Mouse (Mus musculus): Measurements from ENCODE around the gene Ammecr1. TPM values are rescaled to one million over a fixed set of nuclear protein-coding genes. Genes with fewer than 3 reads are reported as not detected.

Ammecr1 gene
- total RNA-seq, 1 experiment = 10.1 TPM

- no peak for TF ChIP-seq ZC3H11A (IDR thresholded peaks at IDR 0.05; ENCODE audit: borderline replicate concordance, low read depth, low read length)
- no peak for TF ChIP-seq MAFK (IDR thresholded peaks at IDR 0.05; ENCODE audit: insufficient read depth, low read depth, low read length)
- no peak for TF ChIP-seq CHD2 (IDR thresholded peaks at IDR 0.05; ENCODE audit: low read depth, low read length)
- no peak for TF ChIP-seq ZNF384 (IDR thresholded peaks at IDR 0.05; ENCODE audit: low read depth, low read length)
- no peak for TF ChIP-seq HCFC1 (IDR thresholded peaks at IDR 0.05; ENCODE audit: borderline replicate concordance, insufficient read depth, low read length)
- Histone ChIP-seq H3K36me3 (ENCODE audit: control insufficient read depth, insufficient read depth, low read length, poor library complexity, severe bottlenecking) (no peaks in the 10 kb centered on the region), H3K9ac (ENCODE audit: insufficient read depth, low read depth, low read length, poor library complexity, severe bottlenecking) (no peak overlapping the region), H3K4me1 (ENCODE audit: control insufficient read depth in 2 of 2, insufficient read depth in 2 of 2, low read length in 2 of 2, poor library complexity in 1 of 2) (no peaks in the 10 kb centered on the region), H3K4me3 (ENCODE audit: insufficient read depth in 1 of 2, low read depth in 1 of 2, low read length in 2 of 2, poor library complexity in 1 of 2, severe bottlenecking in 1 of 2) (no peak overlapping the region), H3K9me3 (ENCODE audit: control insufficient read depth, insufficient read depth, low read depth, low read length) (no peaks in the 10 kb centered on the region), H3K27ac (ENCODE audit: insufficient read depth, low read depth, low read length, poor library complexity, severe bottlenecking) (no peak overlapping the region)
- no peak for DNase-seq (ENCODE audit: low read depth, low spot score)
- in situ Hi-C loops (cut with MboI; ENCODE audit: low sequenced_read_pairs in 2 of 2, unreplicated experiment in 2 of 2) = no loop called here
Observed at GRCm38 (mm10) chrX:142959674-142960307, 6.7 kb downstream of the Ammecr1 start.

GRCm38 (mm10) chrX:142928430-142928829 is 38.1 kb downstream of the Ammecr1 start:
- no peaks in the 10 kb centered on the region for H3K36me3 ChIP-seq (ENCODE audit: control insufficient read depth, insufficient read depth, low read length, poor library complexity, severe bottlenecking)
- H3K9ac ChIP-seq (ENCODE audit: insufficient read depth, low read depth, low read length, poor library complexity, severe bottlenecking) = no peak overlapping the region
- DNase-seq (ENCODE audit: low read depth, low spot score) = no peak
- H3K4me3 ChIP-seq (ENCODE audit: insufficient read depth in 1 of 2, low read depth in 1 of 2, low read length in 2 of 2, poor library complexity in 1 of 2, severe bottlenecking in 1 of 2) = no peak overlapping the region
- H3K27ac ChIP-seq (ENCODE audit: insufficient read depth, low read depth, low read length, poor library complexity, severe bottlenecking) = no peak overlapping the region
- H3K4me1 ChIP-seq (ENCODE audit: control insufficient read depth in 2 of 2, insufficient read depth in 2 of 2, low read length in 2 of 2, poor library complexity in 1 of 2) = no peaks in the 10 kb centered on the region
- TF ChIP-seq ZC3H11A (IDR thresholded peaks at IDR 0.05; ENCODE audit: borderline replicate concordance, low read depth, low read length) = no peak
- no peak for TF ChIP-seq CHD2 (IDR thresholded peaks at IDR 0.05; ENCODE audit: low read depth, low read length)
- TF ChIP-seq HCFC1 (IDR thresholded peaks at IDR 0.05; ENCODE audit: borderline replicate concordance, insufficient read depth, low read length) = no peak
- TF ChIP-seq MAFK (IDR thresholded peaks at IDR 0.05; ENCODE audit: insufficient read depth, low read depth, low read length) = no peak
- TF ChIP-seq ZNF384 (IDR thresholded peaks at IDR 0.05; ENCODE audit: low read depth, low read length) = no peak
- H3K9me3 ChIP-seq (ENCODE audit: control insufficient read depth, insufficient read depth, low read depth, low read length) = no peaks in the 10 kb centered on the region
- in situ Hi-C loops (cut with MboI; ENCODE audit: low sequenced_read_pairs in 2 of 2, unreplicated experiment in 2 of 2) = no loop called here

GRCm38 (mm10) chrX:142917394-142917793 is 49.1 kb downstream of the Ammecr1 start:
- no peak overlapping the region for H3K4me3 ChIP-seq (ENCODE audit: insufficient read depth in 1 of 2, low read depth in 1 of 2, low read length in 2 of 2, poor library complexity in 1 of 2, severe bottlenecking in 1 of 2)
- no peak for DNase-seq (ENCODE audit: low read depth, low spot score)
- no peaks in the 10 kb centered on the region for H3K36me3 ChIP-seq (ENCODE audit: control insufficient read depth, insufficient read depth, low read length, poor library complexity, severe bottlenecking)
- H3K9ac ChIP-seq (ENCODE audit: insufficient read depth, low read depth, low read length, poor library complexity, severe bottlenecking) = no peak overlapping the region
- peaks cover 0 to 1% of the 10 kb centered on the region in 2 experiments; a peak in 1 of 4 replicates for H3K4me1 ChIP-seq (ENCODE audit: control insufficient read depth in 2 of 2, insufficient read depth in 2 of 2, low read length in 2 of 2, poor library complexity in 1 of 2)
- TF ChIP-seq CHD2 (IDR thresholded peaks at IDR 0.05; ENCODE audit: low read depth, low read length) = no peak
- TF ChIP-seq ZC3H11A (IDR thresholded peaks at IDR 0.05; ENCODE audit: borderline replicate concordance, low read depth, low read length) = no peak
- TF ChIP-seq MAFK (IDR thresholded peaks at IDR 0.05; ENCODE audit: insufficient read depth, low read depth, low read length) = no peak
- no peak for TF ChIP-seq HCFC1 (IDR thresholded peaks at IDR 0.05; ENCODE audit: borderline replicate concordance, insufficient read depth, low read length)
- no peak for TF ChIP-seq ZNF384 (IDR thresholded peaks at IDR 0.05; ENCODE audit: low read depth, low read length)
- in situ Hi-C loops (cut with MboI; ENCODE audit: low sequenced_read_pairs in 2 of 2, unreplicated experiment in 2 of 2) = no loop called here
- H3K27ac ChIP-seq (ENCODE audit: insufficient read depth, low read depth, low read length, poor library complexity, severe bottlenecking) = no peak overlapping the region
- no peaks in the 10 kb centered on the region for H3K9me3 ChIP-seq (ENCODE audit: control insufficient read depth, insufficient read depth, low read depth, low read length)

GRCm38 (mm10) chrX:142916719-142917118 is 49.8 kb downstream of the Ammecr1 start:
- Histone ChIP-seq H3K4me1 (ENCODE audit: control insufficient read depth in 2 of 2, insufficient read depth in 2 of 2, low read length in 2 of 2, poor library complexity in 1 of 2) (peaks cover 0 to 1% of the 10 kb centered on the region in 2 experiments; a peak in 1 of 4 replicates), H3K9me3 (ENCODE audit: control insufficient read depth, insufficient read depth, low read depth, low read length) (no peaks in the 10 kb centered on the region), H3K27ac (ENCODE audit: insufficient read depth, low read depth, low read length, poor library complexity, severe bottlenecking) (no peak overlapping the region), H3K4me3 (ENCODE audit: insufficient read depth in 1 of 2, low read depth in 1 of 2, low read length in 2 of 2, poor library complexity in 1 of 2, severe bottlenecking in 1 of 2) (no peak overlapping the region), H3K9ac (ENCODE audit: insufficient read depth, low read depth, low read length, poor library complexity, severe bottlenecking) (no peak overlapping the region), H3K36me3 (ENCODE audit: control insufficient read depth, insufficient read depth, low read length, poor library complexity, severe bottlenecking) (no peaks in the 10 kb centered on the region)
- no peak for DNase-seq (ENCODE audit: low read depth, low spot score)
- in situ Hi-C loops (cut with MboI; ENCODE audit: low sequenced_read_pairs in 2 of 2, unreplicated experiment in 2 of 2) = no loop called here
- peak; percentile 86 for TF ChIP-seq ZNF384 (IDR thresholded peaks at IDR 0.05; ENCODE audit: low read depth, low read length)
- no peak for TF ChIP-seq CHD2 (IDR thresholded peaks at IDR 0.05; ENCODE audit: low read depth, low read length)

- in situ Hi-C loops (cut with MboI; ENCODE audit: low sequenced_read_pairs in 2 of 2, unreplicated experiment in 2 of 2) = no loop called here
- H3K36me3 ChIP-seq (ENCODE audit: control insufficient read depth, insufficient read depth, low read length, poor library complexity, severe bottlenecking) = no peaks in the 10 kb centered on the region
- TF ChIP-seq CHD2 (IDR thresholded peaks at IDR 0.05; ENCODE audit: low read depth, low read length) (no peak), HCFC1 (IDR thresholded peaks at IDR 0.05; ENCODE audit: borderline replicate concordance, insufficient read depth, low read length) (no peak), ZC3H11A (IDR thresholded peaks at IDR 0.05; ENCODE audit: borderline replicate concordance, low read depth, low read length) (no peak), ZNF384 (IDR thresholded peaks at IDR 0.05; ENCODE audit: low read depth, low read length) (no peak), MAFK (IDR thresholded peaks at IDR 0.05; ENCODE audit: insufficient read depth, low read depth, low read length) (no peak)
- H3K9me3 ChIP-seq (ENCODE audit: control insufficient read depth, insufficient read depth, low read depth, low read length) = no peaks in the 10 kb centered on the region
- peaks cover 0 to 1% of the 10 kb centered on the region in 2 experiments; a peak in 1 of 4 replicates for H3K4me1 ChIP-seq (ENCODE audit: control insufficient read depth in 2 of 2, insufficient read depth in 2 of 2, low read length in 2 of 2, poor library complexity in 1 of 2)
- DNase-seq (ENCODE audit: low read depth, low spot score) = no peak
- H3K27ac ChIP-seq (ENCODE audit: insufficient read depth, low read depth, low read length, poor library complexity, severe bottlenecking) = no peak overlapping the region
- H3K9ac ChIP-seq (ENCODE audit: insufficient read depth, low read depth, low read length, poor library complexity, severe bottlenecking) = no peak overlapping the region
- H3K4me3 ChIP-seq (ENCODE audit: insufficient read depth in 1 of 2, low read depth in 1 of 2, low read length in 2 of 2, poor library complexity in 1 of 2, severe bottlenecking in 1 of 2) = no peak overlapping the region
Observed at GRCm38 (mm10) chrX:142914208-142914607, 52.3 kb downstream of the Ammecr1 start.

All from ES-E14 (cell line).